Mouse (Mus musculus) monocyte, adult 2 months (primary cell): Measurements from ENCODE around the gene Gm43518.

Source experiments
- DNase-seq, 2 experiments: peaks; one replicate each; pipeline ENCODE4 v3.0.0; 2022; ENCODE audit warnings: low spot score in 2 of 2, low read depth in 1 of 2

The Gm43518 gene

DNA sequence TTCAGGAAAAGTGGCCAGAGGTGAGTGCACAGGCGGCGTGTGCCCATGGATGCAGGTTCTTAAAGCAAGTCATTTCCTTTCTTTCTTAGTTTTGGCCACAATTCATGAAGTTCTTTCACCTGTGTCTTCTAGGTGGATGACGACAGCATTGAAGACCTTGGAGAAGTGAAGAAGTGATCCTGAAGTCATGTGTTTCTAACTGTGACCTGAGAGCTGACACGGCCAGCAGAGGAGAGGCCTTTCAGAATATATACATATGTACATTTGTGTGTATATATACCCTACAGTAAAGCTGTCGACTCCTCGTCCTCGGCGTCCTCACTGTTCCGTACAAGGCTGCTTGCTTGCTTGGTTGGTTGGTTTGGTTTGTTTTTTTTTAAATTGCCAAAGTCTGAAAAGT lies at the start of gene Gm43518:
Gene Gm43518 (plus strand): TSS at position 301 of the 400 bp plus-strand sequence.
- DNase-seq: no peak

DNA sequence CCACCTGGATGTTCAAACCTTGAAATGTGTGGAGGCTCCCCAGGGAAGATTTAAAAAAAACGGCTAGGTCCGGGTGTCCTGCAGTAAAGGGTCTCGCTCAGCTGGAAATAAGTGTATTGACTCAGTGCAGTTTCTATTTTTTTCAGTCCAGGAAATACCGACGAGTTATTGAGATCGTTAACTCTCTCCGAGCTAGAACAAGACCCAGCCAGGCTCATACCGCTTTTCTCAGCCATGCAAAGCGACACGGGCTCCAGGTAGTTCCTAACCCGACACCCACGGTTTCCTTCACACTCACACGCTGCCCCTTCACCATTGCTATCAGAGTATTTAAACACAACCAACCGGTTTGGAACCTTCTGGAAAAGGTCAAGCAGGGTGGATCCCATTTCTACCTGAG lies 49.2 kb upstream of the Gm43518 start:
- no peak for DNase-seq

DNA sequence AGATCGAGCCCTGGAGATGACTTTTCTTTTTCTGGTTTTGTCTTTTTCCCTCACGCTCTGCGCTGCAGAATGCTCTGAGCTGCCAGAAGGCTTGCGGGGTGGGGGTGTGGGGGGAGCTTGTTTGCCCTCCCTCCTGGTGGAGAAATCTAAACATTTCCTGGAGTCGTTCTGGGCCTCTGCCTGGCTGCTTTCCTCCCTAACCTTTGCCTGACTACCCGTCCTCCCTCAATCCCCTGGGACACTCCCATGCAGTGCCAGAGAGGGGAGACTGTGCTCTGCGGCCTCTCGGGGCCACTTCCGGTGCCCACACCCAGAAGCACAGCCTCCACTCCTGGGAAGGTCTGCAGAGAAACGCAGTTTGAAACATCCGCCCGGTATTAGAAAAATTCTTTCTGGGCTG lies 47.3 kb upstream of the Gm43518 start, which contains the start of gene Hcar1:
Gene Hcar1 (minus strand): TSS at position 93 of the 400 bp plus-strand sequence.
- no peak for DNase-seq

DNA sequence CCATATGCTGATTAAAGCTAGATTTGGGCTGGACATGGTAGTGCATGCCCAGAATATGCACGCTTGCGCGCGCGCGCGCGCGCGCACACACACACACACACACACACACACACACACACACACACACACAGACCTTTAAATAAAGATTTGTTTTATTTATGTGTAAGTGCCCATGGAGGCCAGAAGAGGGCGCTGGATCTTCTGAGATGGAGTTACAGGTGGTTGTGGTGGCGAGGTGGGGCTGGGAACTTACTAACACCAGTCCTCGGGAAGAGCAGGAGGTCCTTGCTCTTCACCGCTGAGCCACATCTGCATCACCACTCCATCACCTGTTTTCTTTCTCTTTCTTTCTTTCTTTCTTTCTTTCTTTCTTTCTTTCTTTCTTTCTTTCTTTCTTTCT lies 46.4 kb upstream of the Gm43518 start:
- no peak for DNase-seq

DNA sequence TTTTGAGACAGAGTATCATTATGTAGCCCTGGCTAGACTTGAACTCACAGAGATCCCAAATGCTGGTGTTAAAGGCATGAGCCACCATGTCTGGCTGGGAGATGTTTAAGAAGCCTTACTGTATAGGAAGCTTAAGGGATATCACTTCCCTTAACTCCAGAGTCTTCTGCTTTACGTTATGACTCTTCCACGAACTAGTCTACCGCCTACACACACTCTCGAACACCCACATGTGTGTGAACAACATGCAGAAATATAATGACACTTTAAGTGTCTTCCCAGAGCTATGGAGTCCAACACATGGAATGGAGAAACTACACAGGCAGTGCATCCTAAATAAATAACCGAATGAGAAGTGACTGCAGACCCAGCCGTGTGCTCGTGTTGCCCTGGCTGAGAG lies 43.3 kb upstream of the Gm43518 start:
- DNase-seq: no peak

DNA sequence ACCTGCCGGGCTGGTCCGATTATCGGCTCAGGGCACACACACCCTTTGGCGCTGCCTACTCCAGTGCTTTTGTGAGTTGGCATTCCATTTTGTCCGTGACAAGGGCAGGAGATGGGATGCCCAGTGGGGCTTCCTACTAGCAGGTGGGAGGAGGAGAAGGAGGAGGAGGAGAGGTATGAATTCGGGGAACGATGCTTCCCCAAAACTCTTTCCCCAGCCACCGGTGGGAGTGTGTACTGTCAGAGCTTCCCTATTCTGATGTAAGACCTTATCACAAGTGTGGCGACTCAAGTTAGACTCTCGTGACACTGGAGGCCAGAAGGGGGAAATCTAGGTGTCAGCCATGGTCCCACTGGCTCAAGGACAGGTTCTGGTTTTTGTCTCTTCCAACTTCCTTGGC lies 42.9 kb upstream of the Gm43518 start:
- DNase-seq: no peak

DNA sequence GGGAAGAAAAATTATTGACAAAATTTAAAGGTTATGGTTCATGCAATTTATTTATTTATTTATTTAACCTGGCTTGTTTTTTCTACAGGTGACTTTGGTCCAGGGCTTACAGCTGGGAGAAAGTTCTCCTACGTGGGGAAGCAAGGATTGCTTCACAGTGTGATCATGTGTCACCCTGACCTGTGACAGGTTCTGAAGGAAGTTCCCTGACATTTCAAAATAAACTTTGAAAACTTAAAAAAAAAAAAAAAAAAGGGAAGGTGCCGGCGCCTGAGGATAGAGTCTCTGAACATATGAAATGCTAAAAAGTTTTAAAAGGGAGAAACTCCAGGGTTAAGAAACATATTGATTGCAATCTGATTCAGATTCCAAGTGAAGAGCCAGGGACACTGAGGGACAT lies 40.9 kb upstream of the Gm43518 start:
- DNase-seq: no peak

DNA sequence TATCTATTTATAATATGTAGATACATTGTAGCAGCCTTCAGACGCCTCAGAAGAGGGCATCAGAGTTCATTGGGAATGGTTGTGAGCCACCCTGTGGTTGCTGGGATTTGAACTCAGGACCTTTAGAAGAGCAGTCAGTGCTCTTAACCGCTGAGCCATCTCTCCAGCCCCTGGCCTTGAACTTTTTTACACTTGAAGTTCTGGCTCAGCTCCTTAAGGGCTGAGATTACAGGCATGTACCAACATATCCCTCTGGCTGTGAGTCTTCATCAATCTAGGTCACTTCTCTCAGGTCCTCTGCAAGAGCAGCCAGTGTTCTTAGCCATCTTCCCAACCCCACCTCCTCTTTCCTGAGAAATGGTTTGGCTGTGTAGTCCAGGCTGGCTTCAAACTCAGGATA lies 36.9 kb upstream of the Gm43518 start:
- no peak for DNase-seq

DNA sequence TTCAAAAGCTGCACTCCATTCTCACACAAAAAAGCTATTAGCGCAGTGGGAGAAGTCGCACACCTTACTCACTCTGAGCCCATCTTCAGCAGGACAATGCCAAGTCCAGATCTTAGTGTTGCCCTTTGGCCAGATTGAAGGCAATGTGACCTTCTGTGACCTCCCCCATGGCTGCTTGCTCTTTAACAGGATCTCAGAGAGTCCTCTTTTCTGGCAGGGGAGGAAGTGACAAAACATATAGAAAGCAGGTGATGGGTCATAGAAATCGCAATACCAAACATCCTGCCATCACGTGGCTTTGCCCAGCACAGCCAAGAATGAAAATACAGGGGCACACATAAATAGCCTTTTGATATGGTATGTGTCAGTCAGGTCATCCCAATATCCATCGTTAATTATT lies 36.2 kb upstream of the Gm43518 start:
- DNase-seq: no peak

DNA sequence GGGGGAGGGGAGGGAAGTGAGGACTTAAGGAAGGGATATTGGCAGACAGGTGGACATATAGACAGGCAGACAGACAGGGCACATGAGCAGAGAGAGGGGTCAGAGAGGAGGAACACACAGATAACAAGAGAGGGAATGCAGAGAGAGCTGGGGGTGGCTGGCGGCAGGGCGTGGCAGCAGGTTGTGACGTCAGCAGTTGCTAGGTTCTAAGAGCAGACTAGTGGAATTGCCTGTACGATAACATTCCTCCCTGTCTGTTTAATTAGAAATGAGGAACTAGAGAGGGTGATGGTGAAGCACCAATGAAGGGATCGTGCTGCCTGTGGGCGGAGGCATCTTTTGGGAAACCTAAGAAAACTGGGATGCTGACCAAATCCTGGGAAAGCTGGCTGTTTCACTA lies 35.5 kb upstream of the Gm43518 start:
- peak in 1 of 2 experiments; percentile 58 for DNase-seq

DNA sequence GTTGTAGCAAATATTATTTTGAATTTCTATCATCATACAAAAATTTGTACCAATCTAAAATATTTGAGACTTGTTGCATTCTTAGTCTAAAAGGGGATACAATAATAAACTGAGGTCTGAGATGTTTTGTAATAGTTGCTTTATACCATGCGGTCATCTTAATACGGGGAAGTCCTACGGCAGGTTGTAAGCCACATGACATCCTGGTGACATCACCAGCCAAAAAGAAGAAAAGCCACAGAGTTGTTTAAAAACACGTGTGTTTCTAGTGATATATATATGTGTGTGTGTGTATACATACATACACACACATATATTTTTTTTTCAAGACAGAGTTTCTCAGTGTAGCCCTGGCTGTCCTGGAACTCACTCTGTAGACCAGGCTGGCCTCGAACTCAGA lies 33.7 kb upstream of the Gm43518 start:
- no peak for DNase-seq

DNA sequence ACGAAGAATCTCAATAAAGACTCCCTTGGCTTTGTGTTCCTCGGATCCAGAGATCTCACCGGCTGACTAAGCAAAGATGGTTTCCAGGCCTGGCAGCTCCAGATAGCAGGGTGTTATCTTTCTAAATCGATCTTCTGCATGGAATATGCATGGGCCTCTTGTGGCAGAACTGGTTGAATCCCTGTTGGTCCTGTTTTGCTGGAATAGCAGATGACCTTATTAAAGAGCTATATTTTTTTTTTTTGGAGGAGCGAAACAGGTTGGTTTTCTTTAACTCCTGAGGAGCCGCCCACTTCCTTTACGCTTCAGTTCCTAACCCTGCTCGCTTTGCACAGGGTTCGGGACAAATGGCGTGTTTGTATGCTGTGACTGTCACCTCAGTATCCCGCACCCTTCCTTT lies 30.8 kb upstream of the Gm43518 start:
- DNase-seq: no peak

DNA sequence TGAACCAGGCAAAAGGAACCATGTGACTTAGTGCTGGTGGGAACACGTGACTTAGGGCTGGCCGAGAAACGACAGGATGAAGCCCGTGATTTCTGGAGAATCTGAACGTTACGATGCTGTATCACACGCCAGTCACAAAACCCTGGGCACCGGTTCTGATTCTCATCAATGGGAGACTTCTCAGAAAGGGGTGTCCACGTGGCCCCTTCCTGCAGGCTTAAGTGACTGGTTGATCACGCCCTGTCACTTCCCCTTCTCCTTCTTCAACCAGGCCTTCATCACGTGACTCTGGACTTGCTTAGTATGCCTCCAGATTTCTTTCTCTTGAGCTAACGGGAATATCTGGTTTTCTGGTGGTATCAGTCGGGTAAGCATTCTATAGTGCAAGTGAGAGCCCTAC lies 29.9 kb upstream of the Gm43518 start:
- DNase-seq: peak; percentile 31 to 43

DNA sequence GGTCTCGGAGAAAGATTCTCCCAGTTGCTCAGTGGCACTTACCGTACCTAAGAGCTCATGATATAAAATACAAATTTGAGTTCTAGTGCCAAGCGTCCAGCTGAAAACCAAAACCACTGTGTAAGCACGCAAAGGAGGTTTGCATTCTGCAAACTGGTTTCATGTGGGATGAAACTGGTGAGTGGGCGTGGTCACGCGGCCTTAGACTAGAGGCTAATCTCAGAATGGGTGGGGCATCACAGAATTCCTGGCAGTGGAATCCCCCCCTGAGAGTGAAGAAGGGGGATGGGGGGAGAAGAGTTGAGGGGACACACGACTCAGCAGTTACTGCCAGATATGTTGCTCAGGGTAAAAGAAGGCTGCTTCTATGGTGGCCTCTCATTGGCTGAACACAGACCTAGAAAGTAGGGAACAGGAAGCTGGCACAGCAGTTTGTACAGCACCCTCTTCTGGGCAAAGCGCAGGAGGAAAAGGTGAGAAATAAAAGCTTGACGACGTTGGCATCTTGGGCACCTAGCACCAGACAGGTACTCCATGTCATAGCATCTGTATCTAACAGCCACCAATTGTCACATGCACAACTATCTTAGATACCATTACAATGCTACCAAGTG lies 23.1 kb upstream of the Gm43518 start:
- DNase-seq: no peak

DNA sequence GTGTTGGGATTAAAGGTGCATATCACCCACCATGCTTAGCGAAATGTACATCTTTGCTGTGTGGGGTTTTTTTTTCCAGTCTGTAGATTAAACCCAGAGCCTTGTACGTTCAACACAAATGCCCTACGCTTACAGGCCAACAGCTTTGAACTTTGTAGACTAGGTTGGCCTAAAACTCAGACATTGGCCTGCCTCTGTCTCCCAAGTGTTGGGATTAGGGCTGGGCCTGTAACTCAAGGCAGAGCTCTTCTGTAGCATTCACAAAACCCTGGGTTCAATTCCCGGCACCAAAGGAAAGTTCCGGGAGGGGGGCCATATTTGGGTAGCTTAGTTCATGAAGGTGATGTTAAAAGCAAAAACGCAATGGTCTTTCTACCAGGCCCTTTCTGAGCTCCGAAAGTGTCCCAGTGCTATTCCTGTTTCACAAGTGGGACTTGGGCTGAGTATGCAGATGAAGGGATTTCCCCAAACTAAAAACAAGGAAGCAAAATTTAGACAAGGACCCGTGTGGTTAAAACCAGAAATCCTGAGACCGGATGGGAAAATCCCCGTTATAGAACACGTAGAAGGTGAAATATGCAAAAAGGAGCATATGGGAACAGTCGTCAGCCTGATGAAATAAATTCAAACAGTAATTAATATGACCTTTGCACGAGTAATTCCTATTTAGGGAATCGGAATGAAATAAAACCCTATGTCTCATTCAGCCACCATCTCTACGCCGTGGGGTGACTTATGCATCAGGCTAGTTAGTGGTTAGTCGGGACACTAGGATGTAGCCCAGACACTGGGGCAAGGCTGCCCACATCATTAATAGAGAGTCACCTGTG lies 20.9 kb upstream of the Gm43518 start:
- DNase-seq: no peak

DNA sequence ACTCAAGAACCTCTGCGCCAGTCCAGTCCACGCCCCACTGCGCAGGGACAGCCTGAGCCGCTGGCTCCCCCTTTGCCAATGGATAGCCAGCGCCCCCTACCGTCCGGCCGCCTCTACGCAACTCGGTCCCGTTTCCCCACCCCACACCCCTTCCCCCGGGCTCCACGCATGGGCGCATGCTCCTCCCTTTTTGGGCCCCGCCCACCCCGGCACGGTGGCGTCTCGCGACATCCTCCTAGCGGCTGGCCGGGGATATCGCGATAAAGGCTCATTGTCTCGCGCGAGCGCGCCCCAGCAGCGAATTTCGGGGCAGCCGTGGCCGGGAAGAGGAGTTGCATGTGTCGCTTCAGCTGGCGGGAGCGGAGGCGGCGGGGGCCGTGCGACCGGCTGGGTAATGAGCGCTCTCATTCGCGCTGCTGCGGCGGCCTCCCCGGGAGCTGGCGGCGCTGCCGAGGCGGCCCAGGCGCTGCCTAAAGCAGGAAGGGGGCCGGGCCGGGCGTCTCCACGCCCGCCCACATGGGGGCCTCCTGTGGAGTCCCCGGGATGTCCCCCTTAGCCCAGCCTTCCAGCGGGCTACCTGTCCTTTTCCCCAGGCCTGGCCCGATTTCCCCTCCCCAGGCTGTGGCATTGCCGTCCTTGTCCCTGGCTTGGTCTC lies 20.1 kb upstream of the Gm43518 start, which contains the start of gene Denr:
Gene Denr (plus strand): TSS at position 200 of the 655 bp plus-strand sequence.
- peak; percentile 96 to 100 for DNase-seq

DNA sequence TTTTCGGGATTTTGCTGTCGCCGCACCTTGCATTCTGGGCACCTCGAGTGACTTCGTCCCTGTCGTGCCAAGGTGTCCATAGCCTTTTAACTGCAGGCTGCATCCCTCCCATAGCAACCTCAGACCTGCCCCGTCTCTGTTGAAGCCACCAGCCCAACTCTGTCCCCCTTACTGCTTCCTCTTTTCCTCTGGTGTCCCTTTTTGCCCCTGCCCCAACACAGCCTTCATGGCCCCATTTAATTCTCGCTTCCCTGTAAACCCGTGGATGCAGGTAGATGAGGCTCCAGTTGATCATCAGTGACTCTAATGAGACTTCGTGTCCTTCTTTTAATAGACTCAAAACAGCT lies 19.6 kb upstream of the Gm43518 start:
- DNase-seq: no peak

DNA sequence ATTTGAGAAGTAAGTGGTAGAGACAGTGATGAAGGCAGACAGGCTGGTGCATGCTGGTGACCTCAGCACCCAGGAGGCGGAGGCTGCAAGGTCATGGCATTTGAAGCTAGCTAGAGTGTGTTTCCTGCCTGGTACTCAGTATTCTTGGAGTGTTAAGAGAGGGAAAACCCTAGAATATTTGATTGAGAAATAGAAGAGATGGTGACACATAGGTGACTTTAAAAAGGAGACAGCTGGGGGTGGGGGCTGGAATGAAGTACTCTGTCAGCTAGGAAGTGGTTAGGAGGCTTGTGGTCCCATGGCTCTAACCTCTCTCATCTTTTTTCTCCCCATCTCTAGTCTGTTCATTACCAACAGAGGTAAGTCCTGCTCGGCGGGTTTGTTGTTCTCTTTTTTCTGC lies 12.4 kb upstream of the Gm43518 start:
- no peak for DNase-seq

DNA sequence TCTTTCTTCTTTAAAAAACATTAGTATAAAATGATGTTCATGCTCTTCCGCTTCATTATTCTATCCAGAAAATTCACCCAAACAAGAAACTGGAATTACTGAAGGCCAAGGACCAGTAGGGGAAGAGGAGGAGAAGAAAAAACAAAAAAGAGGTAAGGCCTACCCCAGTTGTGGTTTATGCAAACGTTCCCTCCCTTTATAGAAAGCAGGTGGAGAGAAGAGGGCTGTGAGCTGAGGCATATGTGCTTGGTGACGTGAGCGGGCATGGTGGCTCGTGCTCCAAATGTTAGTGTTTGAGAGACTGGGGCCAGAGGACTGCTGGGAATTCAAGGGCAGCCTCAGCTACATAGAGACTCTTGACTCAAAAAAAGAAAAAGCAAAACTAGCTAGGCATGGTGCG lies 5.1 kb upstream of the Gm43518 start:
- DNase-seq: no peak

DNA sequence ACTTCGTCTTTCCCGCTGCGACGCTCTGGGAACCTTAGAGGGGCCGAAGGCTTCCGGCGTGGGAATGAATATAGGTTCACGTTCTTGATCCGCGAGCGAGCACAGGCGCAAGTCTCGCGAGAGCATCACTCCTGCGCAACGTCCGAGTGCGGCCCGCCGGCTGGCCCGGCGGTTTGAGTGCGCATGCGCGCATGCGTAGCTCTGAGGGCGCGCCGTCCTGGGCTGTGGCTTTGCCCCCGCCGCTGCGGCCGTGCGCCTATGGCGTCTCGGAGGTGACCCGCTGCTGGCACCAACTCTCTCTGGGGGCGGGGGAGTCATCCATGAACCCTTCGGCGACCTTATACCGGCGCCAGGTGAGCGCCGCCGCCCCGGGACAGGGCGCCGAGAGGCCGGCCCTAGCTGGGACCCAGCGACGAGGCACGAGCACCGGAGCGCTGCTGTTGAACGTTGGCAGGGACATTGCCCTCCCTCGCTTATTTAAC lies 3.3 kb downstream of the Gm43518 start, which contains the start of gene Ccdc62:
Gene Ccdc62 (plus strand): TSS at position 172 of the 482 bp plus-strand sequence.
- peak; percentile 77 to 83 for DNase-seq

DNA sequence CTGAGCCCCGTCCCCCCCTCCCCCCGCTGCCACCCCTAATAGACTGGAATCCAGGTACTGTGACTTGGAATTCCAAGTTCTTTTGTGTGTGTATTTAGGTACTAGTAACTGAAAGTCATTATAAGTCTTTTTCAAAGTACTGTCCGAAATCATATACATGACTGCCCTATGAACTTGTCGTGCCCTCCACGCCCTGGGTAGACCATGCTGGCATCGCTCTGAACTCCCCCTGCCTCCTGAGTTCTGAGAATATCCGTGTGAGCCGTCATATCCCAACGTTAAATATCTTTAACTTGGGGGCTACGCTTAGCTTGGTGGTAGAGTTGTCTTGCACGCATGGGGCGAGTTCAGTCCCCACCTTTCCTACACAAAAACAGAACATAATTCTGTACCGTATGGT lies 3.9 kb downstream of the Gm43518 start:
- DNase-seq: no peak

DNA sequence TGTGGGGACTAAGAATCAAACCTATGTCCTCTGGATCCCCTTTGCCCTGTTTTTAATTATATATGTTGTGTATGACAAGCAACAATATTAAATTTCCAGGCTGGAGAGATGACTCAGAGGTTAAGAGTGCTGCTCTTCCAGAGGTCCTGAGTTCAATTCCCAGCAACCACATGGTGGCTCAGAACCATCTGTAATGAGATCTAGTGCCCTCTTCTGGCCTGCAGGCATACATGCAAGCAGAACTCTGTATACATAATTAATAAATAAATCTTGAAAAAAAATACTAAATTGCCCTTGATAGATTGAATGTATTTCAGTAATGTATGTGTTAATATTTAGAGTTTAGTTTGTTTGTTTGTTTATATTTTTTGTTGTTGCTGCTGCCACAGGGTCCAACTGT lies 5.7 kb downstream of the Gm43518 start:
- no peak for DNase-seq
